Mouse (Mus musculus) right cerebral cortex, postnatal 4 days (tissue): ENCODE data around the gene Epdr1.

Experiments used
- DNase-seq: peaks from one replicate; pipeline ENCODE4 v3.0.0-alpha.2; 2022

Epdr1 gene

GRCm38 (mm10) chr13:19619216-19619927 lies at the start of gene Epdr1:
Epdr1 (minus strand) TSS chr13:19619927.
- DNase-seq: peak; percentile 71

DNA sequence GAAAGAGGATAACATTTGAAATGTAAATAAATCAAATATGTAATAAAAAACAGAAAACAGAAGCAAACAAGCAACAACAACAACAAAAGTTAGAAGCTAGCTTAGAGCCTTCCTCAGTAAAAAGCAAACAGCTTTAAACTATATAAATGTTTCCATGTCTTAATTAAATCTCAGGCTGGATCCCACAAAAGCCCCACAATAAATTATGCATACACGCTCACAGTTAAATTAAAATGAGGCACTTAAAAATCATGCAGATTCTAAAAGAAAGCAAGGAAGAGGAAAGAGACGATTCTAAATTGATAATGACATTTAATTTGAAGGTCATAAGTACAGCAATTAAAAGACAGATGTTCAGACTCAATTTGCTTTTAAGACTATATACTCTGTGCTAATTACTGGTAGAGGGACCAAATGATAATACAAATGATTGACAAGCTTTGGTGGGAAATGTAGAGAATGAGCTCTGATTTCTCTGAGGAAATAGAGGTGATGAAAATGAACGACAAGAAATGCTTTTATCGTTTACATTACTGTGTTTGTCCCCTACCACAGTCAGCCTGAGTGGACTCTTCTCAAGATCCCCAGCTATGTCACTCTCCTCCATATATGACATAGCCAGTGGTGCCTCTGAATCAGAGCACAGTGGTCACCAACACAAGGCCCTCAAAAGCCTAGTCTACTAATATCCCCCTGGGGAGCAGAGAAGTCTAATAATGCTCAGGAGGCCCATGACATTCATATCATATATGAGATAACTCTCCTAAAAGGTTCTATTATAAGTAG lies 48.8 kb upstream of the Epdr1 start:
- DNase-seq: no peak

DNA sequence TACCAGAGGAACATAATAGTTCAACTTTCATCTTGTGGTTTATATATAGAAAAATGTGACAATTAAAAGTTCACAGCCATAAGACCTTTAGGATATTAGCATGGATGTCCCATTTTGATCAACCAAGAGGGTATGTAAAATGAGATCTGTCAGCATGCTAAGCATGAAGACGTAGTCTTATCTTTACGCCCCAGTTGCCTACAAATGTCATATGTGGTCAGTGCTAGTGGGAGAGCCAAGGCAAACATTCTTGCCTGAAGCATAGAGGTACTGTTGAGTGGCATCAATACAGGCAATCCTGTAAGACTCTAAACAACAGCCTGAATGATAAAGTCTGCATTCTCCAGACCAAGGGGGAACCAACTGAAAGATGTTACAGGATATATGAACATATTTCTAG lies 32.7 kb upstream of the Epdr1 start:
- DNase-seq: no peak

DNA sequence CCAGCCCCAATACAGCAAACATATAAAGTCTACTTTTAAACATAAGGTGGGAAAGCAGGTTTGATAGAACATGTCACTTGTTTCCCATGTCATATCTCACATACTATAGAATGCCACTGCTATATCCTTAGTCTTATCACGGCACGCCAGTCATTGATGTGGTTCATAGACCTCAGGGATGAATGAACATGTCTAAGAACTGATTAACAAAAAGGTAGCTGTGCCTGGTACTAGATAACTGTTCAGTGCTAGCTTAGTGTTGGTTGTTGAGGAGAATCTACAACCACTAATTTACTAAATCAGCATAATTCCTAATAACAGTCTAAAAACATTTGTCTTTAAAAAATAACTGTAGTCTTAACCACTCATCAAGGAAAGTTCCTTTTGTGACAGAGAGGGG lies 30.1 kb upstream of the Epdr1 start:
- no peak for DNase-seq

GRCm38 (mm10) chr13:19644225-19644624 lies 24.5 kb upstream of the Epdr1 start:
- no peak for DNase-seq

- DNase-seq: no peak
Observed at GRCm38 (mm10) chr13:19643519-19643918, 23.8 kb upstream of the Epdr1 start.

DNA sequence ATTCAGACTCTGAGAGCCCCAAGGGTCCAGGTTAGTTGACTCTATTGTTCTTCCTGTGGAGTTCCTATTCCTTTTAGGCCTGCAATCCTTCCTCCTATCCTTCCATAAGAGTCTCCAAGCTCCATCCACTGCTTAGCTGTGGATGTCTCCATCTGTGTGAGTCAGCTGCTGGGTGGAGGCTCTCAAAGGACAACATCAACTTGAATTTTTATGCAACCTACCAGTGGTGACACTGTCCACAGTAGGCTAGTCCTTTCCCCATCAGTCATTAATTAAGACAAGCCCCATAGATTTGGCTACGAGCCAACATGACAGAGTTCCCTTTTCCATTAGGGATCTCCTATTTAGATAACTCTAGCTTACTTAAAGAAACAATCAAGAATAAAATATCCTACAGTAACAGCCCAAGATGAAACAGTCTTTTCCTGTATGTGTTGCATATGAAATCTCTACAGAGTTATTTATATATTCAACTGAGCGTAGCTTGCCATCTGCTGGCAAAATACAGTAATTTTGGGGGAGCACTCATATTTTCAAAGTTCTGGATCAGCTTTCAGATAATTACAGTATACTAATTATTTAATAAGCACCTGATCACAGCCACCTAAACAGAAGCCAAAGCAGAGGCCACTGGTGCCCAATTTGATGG lies 20.6 kb upstream of the Epdr1 start:
- no peak for DNase-seq

GRCm38 (mm10) chr13:19636131-19636530 lies 16.4 kb upstream of the Epdr1 start:
- DNase-seq: no peak

GRCm38 (mm10) chr13:19630768-19631709 lies 11.3 kb upstream of the Epdr1 start:
- DNase-seq: no peak

- DNase-seq: no peak
Observed at GRCm38 (mm10) chr13:19626473-19626872, 6.7 kb upstream of the Epdr1 start.

GRCm38 (mm10) chr13:19624632-19625320 lies 5.0 kb upstream of the Epdr1 start:
- DNase-seq: no peak

DNA sequence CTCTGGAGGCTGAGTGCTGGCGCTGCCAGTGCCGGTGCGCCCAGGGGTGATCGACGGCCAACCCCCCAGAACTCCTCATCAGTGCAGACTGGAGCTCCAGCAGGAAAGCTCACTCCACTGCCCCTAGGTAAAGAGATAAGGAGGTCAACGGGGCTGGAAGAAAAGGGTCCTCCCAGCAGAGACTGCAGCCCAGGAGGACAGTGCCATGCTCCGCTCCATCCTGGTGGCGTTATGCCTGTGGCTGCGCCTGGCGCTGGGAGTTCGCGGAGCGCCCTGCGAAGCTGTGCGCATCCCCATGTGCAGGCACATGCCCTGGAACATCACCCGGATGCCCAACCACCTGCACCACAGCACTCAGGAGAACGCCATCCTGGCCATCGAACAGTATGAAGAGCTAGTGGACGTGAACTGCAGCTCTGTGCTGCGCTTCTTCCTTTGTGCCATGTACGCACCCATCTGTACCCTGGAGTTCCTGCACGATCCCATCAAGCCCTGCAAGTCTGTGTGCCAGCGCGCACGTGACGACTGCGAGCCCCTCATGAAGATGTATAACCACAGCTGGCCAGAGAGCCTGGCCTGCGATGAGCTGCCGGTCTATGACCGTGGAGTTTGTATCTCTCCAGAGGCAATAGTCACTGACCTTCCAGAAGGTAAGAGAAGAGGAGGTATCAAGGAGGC lies 3.6 kb upstream of the Epdr1 start:
- DNase-seq: peak; percentile 17

GRCm38 (mm10) chr13:19622573-19623227 lies 3.0 kb upstream of the Epdr1 start, which contains the start of gene Sfrp4:
Sfrp4 (plus strand) TSS chr13:19623104.
- peak; percentile 42 for DNase-seq

- DNase-seq: no peak
Observed at GRCm38 (mm10) chr13:19618841-19619215, 899 bp downstream of the Epdr1 start.

DNA sequence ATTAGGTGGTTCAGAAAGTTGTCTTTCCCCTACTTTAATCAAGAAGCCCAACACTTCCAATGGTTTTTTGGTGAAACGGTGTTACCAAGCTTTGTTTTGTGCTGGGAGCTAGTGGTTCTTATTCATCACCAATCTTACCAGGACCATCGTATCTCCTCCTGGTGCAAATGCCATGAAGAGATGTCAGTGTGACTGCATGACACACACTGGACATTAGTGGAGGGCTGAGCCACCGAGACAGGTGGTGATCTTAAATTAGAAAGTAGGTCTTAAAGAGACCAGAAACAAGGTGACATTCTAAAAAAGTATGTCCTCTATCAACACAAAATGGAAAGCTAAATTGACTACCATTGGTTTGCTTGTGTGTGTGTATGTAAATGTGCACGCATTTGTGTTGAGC lies 1.6 kb downstream of the Epdr1 start:
- no peak for DNase-seq

GRCm38 (mm10) chr13:19614311-19614710 lies 5.4 kb downstream of the Epdr1 start:
- no peak for DNase-seq

DNA sequence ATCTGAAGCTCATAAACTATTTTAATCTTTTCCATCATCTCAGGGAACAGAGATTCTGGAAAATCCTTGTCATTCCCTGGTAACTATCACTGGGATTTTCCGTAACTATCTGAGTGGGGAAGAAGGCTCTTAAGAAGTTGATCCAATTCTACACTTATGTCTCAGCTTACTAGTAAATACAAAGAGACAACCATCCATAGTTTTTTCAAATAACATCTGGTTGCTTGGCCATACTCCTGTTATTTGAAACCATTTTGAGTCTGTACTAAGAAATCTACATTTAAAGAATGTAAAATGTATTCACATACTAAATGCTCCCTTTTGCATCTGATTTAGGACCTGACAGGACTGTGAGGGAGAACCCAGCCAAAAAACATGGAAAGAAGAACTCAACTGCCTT lies 6.3 kb downstream of the Epdr1 start:
- DNase-seq: no peak

DNA sequence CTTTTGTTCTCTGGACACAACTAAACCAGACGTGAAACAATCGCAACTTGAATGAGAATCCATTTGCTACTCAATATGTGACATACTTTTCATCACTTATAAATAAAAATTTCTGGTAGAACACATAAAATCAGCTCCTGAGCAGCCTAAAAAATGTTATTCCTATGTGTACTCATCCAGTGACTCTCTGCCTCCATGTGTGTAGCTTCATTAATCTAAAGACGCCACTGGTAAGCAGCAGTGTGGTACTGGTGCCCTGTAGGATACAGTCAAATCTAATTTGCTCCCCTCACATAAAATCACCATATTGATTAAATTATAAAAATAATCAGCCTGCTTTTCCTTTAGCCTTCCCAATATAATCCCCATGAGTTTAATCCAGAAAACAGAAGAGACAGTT lies 6.8 kb downstream of the Epdr1 start:
- DNase-seq: no peak

- DNase-seq: no peak
Observed at GRCm38 (mm10) chr13:19612348-19612747, 7.4 kb downstream of the Epdr1 start.

GRCm38 (mm10) chr13:19608120-19608519 lies 11.6 kb downstream of the Epdr1 start:
- DNase-seq: no peak

- no peak for DNase-seq
Observed at GRCm38 (mm10) chr13:19604916-19605315, 14.8 kb downstream of the Epdr1 start.
